Mouse (Mus musculus) kidney, postnatal 14 days (tissue): ENCODE measurements at regions not wholly inside any gene's neighbourhood (a gene's known extent, or its start where the extent isn't known, plus 50 kb on each side); places are given as distances from the start of the nearest gene placed in this dataset.

Experiments used
- DNase-seq: peaks from one replicate; pipeline ENCODE4 v3.0.0; 2022; ENCODE audit warnings: mixed read lengths

DNA sequence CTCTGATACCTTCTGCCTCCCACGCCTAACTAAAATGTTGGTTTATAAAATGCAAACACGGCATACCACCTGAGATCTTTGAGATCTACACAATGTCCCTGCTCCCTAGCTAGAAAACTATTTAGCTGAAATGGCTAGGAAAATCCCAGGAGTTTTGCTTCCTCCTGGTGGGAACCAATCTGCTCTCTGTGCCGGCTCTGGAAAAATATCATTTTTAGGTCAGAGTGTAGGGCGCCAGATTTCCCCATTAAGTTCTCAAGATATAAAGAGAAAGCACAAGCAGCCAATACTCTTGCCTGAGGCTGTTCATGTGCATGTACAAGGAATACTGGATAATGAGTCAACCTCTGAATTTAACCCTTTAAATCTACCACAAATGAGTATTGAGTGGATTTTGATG, 301.0 kb downstream of the 9330182O14Rik start:
- no peak for DNase-seq

GRCm38 (mm10) chr15:40436688-40437087, 302.5 kb downstream of the 9330182O14Rik start:
- DNase-seq = no peak

DNA sequence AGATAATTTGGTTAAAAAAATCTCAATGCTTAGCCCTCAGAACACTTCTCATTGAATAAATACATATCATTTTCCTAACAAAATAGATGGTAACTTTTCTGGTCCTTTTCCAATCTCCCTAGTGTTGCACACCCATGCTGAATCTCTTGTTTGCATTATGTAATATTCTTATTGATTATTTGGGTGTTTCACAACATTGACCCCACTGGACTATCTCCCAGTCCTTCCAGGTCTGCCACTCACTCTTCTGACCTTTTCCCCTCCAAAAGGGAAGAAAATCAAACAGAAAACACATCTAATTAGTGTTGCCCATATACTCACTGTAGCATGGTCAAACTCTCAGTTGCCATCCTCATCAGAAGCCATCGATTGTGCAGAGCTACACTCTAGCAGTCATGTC, 305.7 kb downstream of the 9330182O14Rik start:
- DNase-seq = no peak

DNA sequence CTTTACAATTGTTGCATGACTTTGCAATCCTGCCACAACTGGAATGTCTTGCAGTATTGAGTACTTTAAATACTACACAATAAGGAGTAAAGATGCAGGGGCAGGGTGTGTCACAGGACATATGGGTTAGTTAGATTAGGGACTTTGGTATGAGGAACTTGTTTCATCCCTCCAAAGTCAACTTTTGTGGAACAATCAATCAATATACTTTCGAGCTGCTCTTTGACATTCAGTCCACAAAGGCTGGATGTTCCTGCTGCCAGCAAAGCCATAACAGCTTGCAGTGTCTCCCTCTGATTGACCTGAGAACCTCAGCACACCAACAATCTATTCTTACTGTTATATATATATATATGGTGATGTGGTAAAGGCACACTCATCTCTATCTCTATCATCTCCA, 314.5 kb downstream of the 9330182O14Rik start:
- DNase-seq = no peak

DNA sequence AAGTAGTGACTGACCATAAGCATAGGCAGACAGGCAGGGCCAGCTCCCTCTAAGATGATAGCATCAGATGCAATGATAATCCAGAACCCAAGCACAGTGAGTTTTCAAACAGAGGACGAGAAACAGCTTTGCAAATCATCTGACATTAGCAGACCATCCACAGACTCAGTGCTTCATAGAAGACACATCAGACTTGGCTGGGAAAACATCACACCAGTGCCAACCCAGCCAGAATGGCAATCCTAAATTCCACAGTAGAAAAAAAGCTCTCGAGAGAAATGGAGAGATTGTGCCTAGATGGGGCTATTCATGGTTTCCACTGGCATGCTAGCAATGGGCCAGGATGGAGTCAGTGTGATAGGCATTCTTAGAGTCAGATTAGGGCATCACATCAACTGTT, 319.1 kb downstream of the 9330182O14Rik start:
- DNase-seq = no peak

DNA sequence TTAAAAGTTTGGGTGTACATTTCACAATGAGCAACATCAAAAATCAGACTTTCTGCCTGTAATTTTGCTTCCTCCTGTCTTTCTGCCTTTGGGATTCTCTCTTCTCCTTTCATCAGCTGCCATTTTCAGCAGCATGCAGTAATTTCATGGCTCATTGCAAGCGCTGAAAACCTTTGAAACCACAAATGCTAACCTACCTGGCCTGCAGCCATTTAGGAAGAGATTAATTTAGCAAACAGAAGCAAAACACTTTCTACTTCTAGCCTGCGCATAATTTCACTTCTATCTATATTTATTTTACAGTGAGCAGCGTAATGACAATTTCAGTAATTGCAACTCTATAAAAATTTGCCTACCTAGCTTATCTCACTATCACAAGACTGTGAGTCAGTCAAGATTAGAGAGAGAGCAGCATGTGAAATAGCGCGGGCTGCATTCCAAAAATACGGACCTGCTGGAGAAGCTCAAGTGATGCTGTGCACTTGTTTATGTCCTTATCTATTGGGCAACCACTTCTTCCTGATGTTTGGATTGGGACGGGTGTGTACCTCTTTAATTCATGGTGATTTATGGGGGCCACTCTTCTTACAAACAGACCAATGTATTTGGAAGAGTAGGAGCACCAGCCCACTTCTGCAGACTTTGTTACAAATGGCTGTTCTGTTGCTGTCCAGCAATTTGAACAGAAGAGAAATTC, 341.6 kb downstream of the 9330182O14Rik start:
- DNase-seq = peak; percentile 8

GRCm38 (mm10) chr15:40480386-40480785, 346.2 kb downstream of the 9330182O14Rik start:
- DNase-seq = no peak

- DNase-seq = no peak
Measured at GRCm38 (mm10) chr15:40481239-40481638, 347.1 kb downstream of the 9330182O14Rik start.

DNA sequence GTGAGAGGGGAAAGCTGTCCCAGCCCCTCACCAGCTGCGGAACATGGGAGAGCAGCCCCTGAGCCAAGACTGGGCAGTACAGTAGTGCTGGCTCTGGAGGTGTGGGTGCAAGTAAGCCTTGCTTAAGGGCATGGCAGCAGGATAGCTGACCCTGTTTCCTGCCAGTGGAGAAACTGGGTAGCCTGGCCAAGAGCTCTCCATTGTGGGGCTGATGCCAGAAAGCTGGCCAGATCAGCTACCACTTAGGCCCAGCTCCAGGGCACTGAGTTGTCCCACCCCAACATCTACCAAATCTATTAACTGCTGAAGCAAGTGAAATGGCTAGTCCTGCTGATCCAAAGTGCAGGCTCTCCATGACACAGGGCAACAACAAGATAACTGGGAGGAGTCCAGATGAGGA, 351.8 kb downstream of the 9330182O14Rik start:
- DNase-seq = no peak

GRCm38 (mm10) chr15:40501180-40502125, 367.3 kb downstream of the 9330182O14Rik start:
- no peak for DNase-seq

DNA sequence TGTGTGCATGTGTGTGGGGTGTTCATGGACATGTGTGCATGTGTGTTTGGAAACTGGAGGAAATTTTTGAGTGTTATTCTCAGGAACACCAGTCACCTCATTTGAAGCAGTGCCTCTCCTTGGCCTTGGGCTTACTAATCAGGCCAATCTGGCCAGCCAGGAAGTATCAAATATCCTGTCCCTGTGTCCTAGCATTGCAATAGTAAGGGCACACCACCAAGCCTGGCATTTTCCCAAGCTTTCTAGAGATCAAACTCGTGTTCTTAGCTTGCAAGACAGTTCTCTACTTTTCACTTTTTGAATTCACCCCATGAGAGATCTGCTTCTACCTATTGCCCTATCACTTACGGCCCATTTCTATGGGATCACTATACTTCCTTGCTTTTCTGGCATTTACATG, 376.7 kb downstream of the 9330182O14Rik start:
- DNase-seq = no peak

DNA sequence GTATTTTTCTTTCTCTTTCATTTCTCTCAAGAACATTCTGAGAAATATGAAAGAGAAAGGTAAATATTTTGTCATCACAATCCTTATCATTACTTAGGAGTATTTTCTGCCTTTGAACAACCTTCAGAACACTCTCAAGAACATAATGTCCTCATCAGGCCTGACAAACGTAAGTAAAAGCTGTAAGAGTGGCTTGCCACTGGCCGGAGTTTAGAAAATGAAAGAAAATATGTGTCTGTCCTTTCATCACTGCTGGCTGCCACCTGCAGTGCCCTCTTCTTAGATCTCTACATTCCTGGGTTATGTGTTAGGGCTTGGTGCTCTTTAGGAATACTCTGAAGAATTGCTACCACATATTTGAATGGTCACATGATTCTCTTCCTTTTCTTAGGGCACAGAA, 390.2 kb downstream of the 9330182O14Rik start:
- no peak for DNase-seq

DNA sequence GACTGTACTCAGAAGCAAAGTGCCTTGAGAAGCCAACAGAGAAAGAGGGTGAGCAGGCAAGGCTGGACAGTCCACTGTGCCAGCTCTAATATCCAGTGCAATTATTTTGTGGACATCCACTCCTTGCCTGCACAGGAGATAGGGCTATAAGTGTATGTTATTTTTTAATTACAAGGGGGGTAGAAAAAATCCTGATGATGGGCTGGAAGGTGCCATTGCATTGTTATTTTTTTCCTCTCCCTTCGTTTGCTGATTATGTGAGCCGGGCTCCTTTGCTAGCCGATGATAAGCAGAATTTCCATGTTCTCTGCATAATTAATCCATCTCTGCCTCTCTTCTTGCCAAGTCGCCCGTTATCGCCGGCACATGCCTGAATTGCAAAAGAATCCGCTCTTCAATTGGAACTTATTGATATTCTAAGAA, 399.3 kb downstream of the 9330182O14Rik start:
- no peak for DNase-seq

DNA sequence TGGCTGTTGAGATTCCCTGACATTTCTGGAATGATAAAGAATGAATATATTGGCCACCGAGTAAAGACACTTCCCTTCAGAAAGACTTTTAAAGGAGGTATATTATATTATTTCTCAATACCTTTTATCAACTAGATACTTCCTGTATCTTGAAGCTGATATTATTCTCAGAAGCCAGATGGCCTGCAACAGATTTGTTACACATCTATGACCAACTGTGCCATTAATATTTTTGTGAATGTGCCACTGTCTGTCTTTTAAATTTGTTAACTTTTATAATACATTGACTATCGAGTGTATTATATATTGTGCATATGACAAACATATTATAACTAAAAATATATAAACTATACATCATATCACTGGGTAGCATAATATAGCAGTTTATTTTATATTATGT, 427.5 kb downstream of the 9330182O14Rik start:
- DNase-seq = no peak

GRCm38 (mm10) chr15:40565716-40566115, 431.6 kb downstream of the 9330182O14Rik start:
- DNase-seq = no peak

GRCm38 (mm10) chr15:40566481-40566880, 432.3 kb downstream of the 9330182O14Rik start:
- DNase-seq = no peak

- no peak for DNase-seq
Measured at GRCm38 (mm10) chr15:40568701-40569100, 434.5 kb downstream of the 9330182O14Rik start.
